Mouse (Mus musculus): ENCODE results near the gene Rab31. TPM values are rescaled to one million over a fixed set of nuclear protein-coding genes. Genes with fewer than 3 reads are reported as not detected.

The Rab31 gene
- total RNA-seq, 1 experiment: 22.8 TPM

DNA sequence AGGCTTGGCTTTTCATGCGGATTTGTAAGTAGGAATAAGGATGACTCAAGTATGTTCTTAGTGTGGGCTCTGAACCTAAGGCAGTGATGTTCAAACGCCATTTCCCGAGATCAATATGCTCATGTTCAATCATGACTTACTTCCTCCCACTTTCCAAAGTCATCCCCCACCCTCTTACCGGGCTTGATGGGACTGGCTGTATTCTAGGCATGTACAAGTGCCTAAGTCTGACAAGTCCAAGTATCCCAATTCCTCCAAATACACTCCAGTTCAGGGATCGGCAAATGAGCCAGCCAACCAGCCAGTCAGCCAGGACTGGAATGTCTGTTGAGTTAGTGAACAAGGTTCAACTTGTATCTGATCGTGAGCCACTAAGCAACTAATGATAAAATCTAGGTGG is 146.3 kb downstream of the Rab31 start:
- no peak for TF ChIP-seq CHD2 (IDR thresholded peaks at IDR 0.05; ENCODE audit: low read depth, low read length)
- TF ChIP-seq ZNF384 (IDR thresholded peaks at IDR 0.05; ENCODE audit: low read depth, low read length): no peak
- no peak for TF ChIP-seq HCFC1 (IDR thresholded peaks at IDR 0.05; ENCODE audit: borderline replicate concordance, insufficient read depth, low read length)
- TF ChIP-seq ZC3H11A (IDR thresholded peaks at IDR 0.05; ENCODE audit: borderline replicate concordance, low read depth, low read length): no peak
- TF ChIP-seq MAFK (IDR thresholded peaks at IDR 0.05; ENCODE audit: insufficient read depth, low read depth, low read length): no peak
- no peak overlapping the region for H3K9ac ChIP-seq (ENCODE audit: insufficient read depth, low read depth, low read length, poor library complexity, severe bottlenecking)
- H3K36me3 ChIP-seq (ENCODE audit: control insufficient read depth, insufficient read depth, low read length, poor library complexity, severe bottlenecking): no peaks in the 10 kb centered on the region
- H3K27ac ChIP-seq (ENCODE audit: insufficient read depth, low read depth, low read length, poor library complexity, severe bottlenecking): no peak overlapping the region
- in situ Hi-C loops (cut with MboI; ENCODE audit: low sequenced_read_pairs in 2 of 2, unreplicated experiment in 2 of 2): no loop called here
- H3K4me1 ChIP-seq (ENCODE audit: control insufficient read depth in 2 of 2, insufficient read depth in 2 of 2, low read length in 2 of 2, poor library complexity in 1 of 2): no peaks in the 10 kb centered on the region
- H3K9me3 ChIP-seq (ENCODE audit: control insufficient read depth, insufficient read depth, low read depth, low read length): no peaks in the 10 kb centered on the region
- no peak overlapping the region for H3K4me3 ChIP-seq (ENCODE audit: insufficient read depth in 1 of 2, low read depth in 1 of 2, low read length in 2 of 2, poor library complexity in 1 of 2, severe bottlenecking in 1 of 2)
- no peak for DNase-seq (ENCODE audit: low read depth, low spot score)

DNA sequence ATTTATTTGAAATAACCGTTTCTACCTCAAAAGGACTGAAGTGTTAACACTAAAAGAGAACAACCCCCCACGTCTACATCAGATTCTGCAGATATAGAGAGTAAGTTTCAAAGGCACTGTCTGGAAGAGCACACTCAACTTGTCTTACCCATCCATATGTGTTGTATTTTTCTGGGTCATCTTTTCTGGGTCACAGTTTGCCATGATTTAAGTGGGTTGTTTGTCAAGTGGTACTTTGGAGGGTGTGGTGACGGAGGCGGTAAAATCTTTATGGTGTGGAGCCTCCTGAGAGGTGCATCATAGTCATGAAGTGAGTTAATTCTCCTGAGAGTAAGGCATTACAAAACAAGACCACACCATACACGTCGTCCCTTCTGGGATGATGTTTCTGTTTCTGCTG is 147.0 kb downstream of the Rab31 start:
- no peaks in the 10 kb centered on the region for H3K9me3 ChIP-seq (ENCODE audit: control insufficient read depth, insufficient read depth, low read depth, low read length)
- H3K27ac ChIP-seq (ENCODE audit: insufficient read depth, low read depth, low read length, poor library complexity, severe bottlenecking): no peak overlapping the region
- no peaks in the 10 kb centered on the region for H3K4me1 ChIP-seq (ENCODE audit: control insufficient read depth in 2 of 2, insufficient read depth in 2 of 2, low read length in 2 of 2, poor library complexity in 1 of 2)
- no peaks in the 10 kb centered on the region for H3K36me3 ChIP-seq (ENCODE audit: control insufficient read depth, insufficient read depth, low read length, poor library complexity, severe bottlenecking)
- in situ Hi-C loops (cut with MboI; ENCODE audit: low sequenced_read_pairs in 2 of 2, unreplicated experiment in 2 of 2): no loop called here
- H3K4me3 ChIP-seq (ENCODE audit: insufficient read depth in 1 of 2, low read depth in 1 of 2, low read length in 2 of 2, poor library complexity in 1 of 2, severe bottlenecking in 1 of 2): no peak overlapping the region
- no peak for TF ChIP-seq HCFC1 (IDR thresholded peaks at IDR 0.05; ENCODE audit: borderline replicate concordance, insufficient read depth, low read length)
- no peak for TF ChIP-seq ZC3H11A (IDR thresholded peaks at IDR 0.05; ENCODE audit: borderline replicate concordance, low read depth, low read length)
- TF ChIP-seq MAFK (IDR thresholded peaks at IDR 0.05; ENCODE audit: insufficient read depth, low read depth, low read length): no peak
- TF ChIP-seq ZNF384 (IDR thresholded peaks at IDR 0.05; ENCODE audit: low read depth, low read length): no peak
- TF ChIP-seq CHD2 (IDR thresholded peaks at IDR 0.05; ENCODE audit: low read depth, low read length): no peak
- no peak overlapping the region for H3K9ac ChIP-seq (ENCODE audit: insufficient read depth, low read depth, low read length, poor library complexity, severe bottlenecking)
- DNase-seq (ENCODE audit: low read depth, low spot score): no peak

DNA sequence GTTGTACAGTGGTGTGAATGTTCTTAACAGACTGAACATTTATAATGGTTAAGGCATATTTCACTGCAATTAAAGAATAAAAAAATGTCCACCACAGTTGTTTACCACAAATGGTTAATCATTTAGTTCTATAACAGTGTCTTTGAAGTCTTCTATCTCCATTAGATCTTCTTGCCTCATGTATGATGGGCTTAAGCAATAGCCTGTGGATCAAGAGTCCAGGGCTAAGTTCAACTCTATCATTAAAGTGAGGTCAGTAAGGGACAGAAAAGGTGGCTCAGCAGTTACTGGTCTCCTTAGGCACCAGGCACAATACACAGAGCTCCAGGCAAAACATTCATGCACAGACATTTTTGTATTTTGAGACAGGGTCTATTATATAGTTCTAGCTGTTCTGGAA is 149.4 kb downstream of the Rab31 start:
- no peaks in the 10 kb centered on the region for H3K9me3 ChIP-seq (ENCODE audit: control insufficient read depth, insufficient read depth, low read depth, low read length)
- in situ Hi-C loops (cut with MboI; ENCODE audit: low sequenced_read_pairs in 2 of 2, unreplicated experiment in 2 of 2): no loop called here
- H3K36me3 ChIP-seq (ENCODE audit: control insufficient read depth, insufficient read depth, low read length, poor library complexity, severe bottlenecking): no peaks in the 10 kb centered on the region
- TF ChIP-seq ZNF384 (IDR thresholded peaks at IDR 0.05; ENCODE audit: low read depth, low read length) (no peak), HCFC1 (IDR thresholded peaks at IDR 0.05; ENCODE audit: borderline replicate concordance, insufficient read depth, low read length) (no peak)
- H3K9ac ChIP-seq (ENCODE audit: insufficient read depth, low read depth, low read length, poor library complexity, severe bottlenecking): no peak overlapping the region
- no peak overlapping the region for H3K4me3 ChIP-seq (ENCODE audit: insufficient read depth in 1 of 2, low read depth in 1 of 2, low read length in 2 of 2, poor library complexity in 1 of 2, severe bottlenecking in 1 of 2)
- no peak for DNase-seq (ENCODE audit: low read depth, low spot score)
- no peak overlapping the region for H3K27ac ChIP-seq (ENCODE audit: insufficient read depth, low read depth, low read length, poor library complexity, severe bottlenecking)
- H3K4me1 ChIP-seq (ENCODE audit: control insufficient read depth in 2 of 2, insufficient read depth in 2 of 2, low read length in 2 of 2, poor library complexity in 1 of 2): no peaks in the 10 kb centered on the region

DNA sequence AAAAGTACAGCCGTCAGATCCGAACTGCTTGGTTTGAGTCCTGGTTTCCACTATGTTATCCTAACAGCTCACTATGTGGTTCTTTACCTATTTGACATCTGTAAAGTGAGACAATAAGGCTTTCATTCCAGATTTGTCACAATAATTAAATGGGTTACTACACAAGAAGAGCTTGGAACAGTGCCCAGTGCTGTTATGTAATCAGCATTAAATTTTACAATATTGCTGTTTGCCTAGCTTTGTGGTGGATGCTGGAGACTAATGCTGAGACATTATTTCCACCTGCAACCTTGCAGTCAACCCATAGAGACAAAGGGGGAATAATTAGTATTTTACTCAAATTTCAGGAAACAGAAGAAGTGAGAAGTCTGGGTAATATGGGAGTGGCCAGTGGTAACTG is 154.1 kb downstream of the Rab31 start:
- in situ Hi-C loops (cut with MboI; ENCODE audit: low sequenced_read_pairs in 2 of 2, unreplicated experiment in 2 of 2): no loop called here
- no peak overlapping the region for H3K9ac ChIP-seq (ENCODE audit: insufficient read depth, low read depth, low read length, poor library complexity, severe bottlenecking)

DNA sequence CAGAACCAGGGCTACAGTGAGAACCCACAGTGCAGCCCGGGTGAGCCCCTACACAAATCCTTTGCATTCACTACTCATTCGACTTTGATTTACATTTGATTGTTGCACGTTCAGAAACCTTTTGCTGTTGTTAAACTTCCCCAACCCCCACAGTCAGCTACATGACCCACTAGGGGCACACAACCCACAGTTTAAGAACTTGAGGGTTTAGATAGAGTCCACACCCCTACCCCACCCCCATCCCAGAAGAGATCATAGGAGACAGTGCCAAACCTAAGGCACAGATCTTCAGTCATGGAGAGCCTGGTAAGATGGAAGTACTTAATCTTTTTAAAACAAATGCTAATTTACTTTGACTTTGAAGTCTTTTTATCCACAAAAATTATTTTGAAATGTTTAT is 156.9 kb downstream of the Rab31 start:
- in situ Hi-C loops (cut with MboI; ENCODE audit: low sequenced_read_pairs in 2 of 2, unreplicated experiment in 2 of 2): no loop called here
- Histone ChIP-seq H3K9ac (ENCODE audit: insufficient read depth, low read depth, low read length, poor library complexity, severe bottlenecking) (no peak overlapping the region), H3K27ac (ENCODE audit: insufficient read depth, low read depth, low read length, poor library complexity, severe bottlenecking) (no peak overlapping the region), H3K4me3 (ENCODE audit: insufficient read depth in 1 of 2, low read depth in 1 of 2, low read length in 2 of 2, poor library complexity in 1 of 2, severe bottlenecking in 1 of 2) (no peak overlapping the region), H3K9me3 (ENCODE audit: control insufficient read depth, insufficient read depth, low read depth, low read length) (no peaks in the 10 kb centered on the region), H3K4me1 (ENCODE audit: control insufficient read depth in 2 of 2, insufficient read depth in 2 of 2, low read length in 2 of 2, poor library complexity in 1 of 2) (peaks cover 4 to 7% of the 10 kb centered on the region in 2 experiments; a peak in 1 of 4 replicates), H3K36me3 (ENCODE audit: control insufficient read depth, insufficient read depth, low read length, poor library complexity, severe bottlenecking) (no peaks in the 10 kb centered on the region)
- TF ChIP-seq MAFK (IDR thresholded peaks at IDR 0.05; ENCODE audit: insufficient read depth, low read depth, low read length) (no peak), CHD2 (IDR thresholded peaks at IDR 0.05; ENCODE audit: low read depth, low read length) (no peak), ZNF384 (IDR thresholded peaks at IDR 0.05; ENCODE audit: low read depth, low read length) (no peak), HCFC1 (IDR thresholded peaks at IDR 0.05; ENCODE audit: borderline replicate concordance, insufficient read depth, low read length) (no peak), ZC3H11A (IDR thresholded peaks at IDR 0.05; ENCODE audit: borderline replicate concordance, low read depth, low read length) (no peak)
- no peak for DNase-seq (ENCODE audit: low read depth, low spot score)

More for the DNA sequence above, 154.1 kb downstream of the Rab31 start:
- DNase-seq (ENCODE audit: low read depth, low spot score): no peak
- Histone ChIP-seq H3K4me1 (ENCODE audit: control insufficient read depth in 2 of 2, insufficient read depth in 2 of 2, low read length in 2 of 2, poor library complexity in 1 of 2) (peaks cover 4% of the 10 kb centered on the region in 2 experiments; a peak in 1 of 4 replicates), H3K27ac (ENCODE audit: insufficient read depth, low read depth, low read length, poor library complexity, severe bottlenecking) (no peak overlapping the region), H3K9me3 (ENCODE audit: control insufficient read depth, insufficient read depth, low read depth, low read length) (no peaks in the 10 kb centered on the region), H3K4me3 (ENCODE audit: insufficient read depth in 1 of 2, low read depth in 1 of 2, low read length in 2 of 2, poor library complexity in 1 of 2, severe bottlenecking in 1 of 2) (no peak overlapping the region), H3K36me3 (ENCODE audit: control insufficient read depth, insufficient read depth, low read length, poor library complexity, severe bottlenecking) (no peaks in the 10 kb centered on the region)
- TF ChIP-seq ZNF384 (IDR thresholded peaks at IDR 0.05; ENCODE audit: low read depth, low read length) (no peak), CHD2 (IDR thresholded peaks at IDR 0.05; ENCODE audit: low read depth, low read length) (no peak), ZC3H11A (IDR thresholded peaks at IDR 0.05; ENCODE audit: borderline replicate concordance, low read depth, low read length) (no peak), HCFC1 (IDR thresholded peaks at IDR 0.05; ENCODE audit: borderline replicate concordance, insufficient read depth, low read length) (no peak), MAFK (IDR thresholded peaks at IDR 0.05; ENCODE audit: insufficient read depth, low read depth, low read length) (no peak)

Data from ES-E14 (cell line).